Mouse (Mus musculus): ENCODE measurements around the gene Itga3.
A peak's percentile ranks its signal among the peaks of the same experiment; 100 is the strongest.

Itga3 gene

DNA sequence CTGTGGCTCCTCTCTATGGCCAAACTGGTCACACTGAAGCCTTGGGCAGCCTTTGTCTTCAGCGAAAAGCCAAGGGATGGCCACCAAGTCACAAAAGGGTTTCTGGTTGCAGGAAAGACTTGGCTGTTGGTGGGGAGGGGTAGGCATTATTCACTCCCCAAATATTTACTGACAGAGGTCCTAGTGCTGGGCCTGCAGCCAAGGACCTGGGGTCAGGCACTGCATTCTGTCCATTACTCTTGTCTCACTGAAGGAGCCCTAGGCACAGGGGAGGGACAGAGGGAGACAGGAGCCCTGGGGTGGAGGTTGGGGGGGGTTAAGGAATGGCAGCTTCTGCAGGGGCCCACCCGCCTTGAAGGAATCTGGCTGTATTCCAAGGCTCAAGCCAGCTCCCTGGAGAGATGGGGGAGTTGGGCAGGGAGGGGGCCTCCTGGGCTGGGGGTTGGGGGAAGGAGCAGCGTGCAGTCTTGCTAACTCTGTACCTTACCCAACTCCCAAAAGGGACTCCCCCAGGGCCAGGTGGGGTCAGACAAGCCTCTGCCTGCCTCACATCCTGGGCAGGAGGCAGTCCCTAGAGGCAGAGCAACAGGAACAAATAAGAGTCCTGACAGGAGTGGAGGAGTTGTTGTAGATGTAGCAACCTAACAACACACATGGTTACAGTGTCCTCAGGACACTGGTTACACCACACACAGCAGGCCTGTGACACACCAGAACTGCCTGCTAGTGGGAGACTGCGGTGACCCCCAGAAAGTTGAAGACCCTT, 20.2 kb upstream of the Itga3 start:
- no peak for DNase-seq (ENCODE audit: low spot score)

DNA sequence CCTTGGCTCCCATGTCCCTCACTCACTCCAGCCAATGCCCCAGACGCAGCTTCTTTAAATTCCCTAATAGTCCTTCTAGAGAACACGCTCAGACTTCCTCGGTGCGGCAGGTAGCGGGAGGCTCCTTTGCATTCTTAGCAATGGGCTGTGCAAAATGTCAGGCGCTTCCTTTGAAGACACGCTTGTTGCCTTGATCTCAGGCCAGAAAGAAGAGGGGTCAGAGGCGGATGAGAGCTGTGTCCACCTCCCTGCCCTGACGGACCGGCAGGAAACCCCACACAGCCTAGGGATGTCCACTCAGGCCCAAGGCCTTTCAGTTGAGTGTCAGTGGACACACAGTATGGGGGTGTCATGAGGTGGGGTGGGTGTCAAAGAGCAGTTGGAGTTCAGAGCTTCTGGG, 19.0 kb upstream of the Itga3 start:
- no peak for DNase-seq (ENCODE audit: low spot score)

GRCm38 (mm10) chr11:95093077-95093476, 16.5 kb upstream of the Itga3 start:
- DNase-seq (ENCODE audit: low spot score) = no peak

GRCm38 (mm10) chr11:95088857-95089779, 12.5 kb upstream of the Itga3 start:
- DNase-seq (ENCODE audit: low spot score) = no peak

DNA sequence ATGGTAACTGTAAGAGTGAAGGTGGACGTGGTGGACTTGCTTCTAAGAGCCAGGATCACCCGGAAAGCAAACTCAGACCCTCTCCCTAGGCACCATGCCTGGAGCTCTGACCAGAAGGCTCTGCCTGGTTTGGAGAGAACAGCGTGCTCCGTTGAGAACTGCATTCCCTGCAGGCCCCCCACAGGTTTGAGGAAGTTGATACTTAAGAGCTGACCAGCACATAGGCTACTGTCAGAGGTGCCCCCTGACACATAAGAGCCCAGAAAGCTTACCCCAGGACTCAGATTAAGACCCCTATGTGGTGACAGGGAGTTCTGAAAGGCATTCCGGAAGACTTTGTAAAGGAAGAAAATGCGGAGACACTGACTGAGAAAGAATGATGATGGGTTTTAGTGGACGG, 11.7 kb upstream of the Itga3 start:
- DNase-seq (ENCODE audit: low spot score) = no peak

GRCm38 (mm10) chr11:95087301-95088228, 11.0 kb upstream of the Itga3 start:
- DNase-seq (ENCODE audit: low spot score) = no peak

- no peak for DNase-seq (ENCODE audit: low spot score)
Observed at GRCm38 (mm10) chr11:95086229-95086628, 9.6 kb upstream of the Itga3 start.

DNA sequence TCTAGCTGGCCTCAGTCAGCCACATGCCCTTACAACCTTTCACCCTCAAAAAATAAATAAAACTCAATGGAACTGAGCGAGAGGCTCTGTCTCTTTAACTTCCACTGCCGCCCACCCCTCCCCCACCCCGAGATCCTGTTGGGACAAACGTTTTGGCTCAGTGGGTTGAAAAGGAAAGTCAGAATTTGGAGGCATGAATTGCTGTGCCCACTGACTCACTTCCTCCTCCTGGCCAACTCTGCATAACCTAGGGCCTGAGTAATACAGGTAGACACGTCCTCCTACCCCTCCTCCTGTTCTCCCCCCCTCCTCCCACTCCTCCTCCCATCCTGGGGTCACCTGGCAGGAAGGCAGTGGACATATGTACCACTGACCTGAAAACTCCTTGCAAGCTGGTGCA, 9.1 kb upstream of the Itga3 start:
- no peak for DNase-seq (ENCODE audit: low spot score)

- no peak for DNase-seq (ENCODE audit: low spot score)
Observed at GRCm38 (mm10) chr11:95084811-95085382, 8.3 kb upstream of the Itga3 start.

- no peak for DNase-seq (ENCODE audit: low spot score)
Observed at GRCm38 (mm10) chr11:95084175-95084574, 7.6 kb upstream of the Itga3 start.

- no peak for DNase-seq (ENCODE audit: low spot score)
Observed at GRCm38 (mm10) chr11:95082896-95083295, 6.3 kb upstream of the Itga3 start.

DNA sequence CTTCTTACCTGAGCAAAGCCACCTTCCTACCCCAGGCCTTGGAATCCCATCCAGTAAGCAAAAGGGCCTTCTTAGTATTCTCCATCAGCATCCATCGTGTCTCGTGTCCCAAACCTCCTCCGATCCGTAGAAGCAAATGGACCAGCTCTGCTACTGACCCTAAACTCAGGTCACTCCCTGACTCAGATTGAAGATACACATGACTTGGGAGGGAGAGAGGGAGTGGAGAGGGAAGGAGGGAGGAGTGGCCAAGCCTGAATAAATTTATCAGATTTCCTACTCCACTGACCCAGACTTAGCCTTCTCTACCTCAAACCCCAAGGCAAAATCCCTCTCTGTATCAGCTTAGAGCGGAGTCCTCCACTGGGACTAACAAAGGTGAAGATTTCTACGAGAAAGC, 4.2 kb upstream of the Itga3 start:
- DNase-seq (ENCODE audit: low spot score) = no peak

- DNase-seq (ENCODE audit: low spot score) = no peak
Observed at GRCm38 (mm10) chr11:95079256-95079875, 2.8 kb upstream of the Itga3 start.

DNA sequence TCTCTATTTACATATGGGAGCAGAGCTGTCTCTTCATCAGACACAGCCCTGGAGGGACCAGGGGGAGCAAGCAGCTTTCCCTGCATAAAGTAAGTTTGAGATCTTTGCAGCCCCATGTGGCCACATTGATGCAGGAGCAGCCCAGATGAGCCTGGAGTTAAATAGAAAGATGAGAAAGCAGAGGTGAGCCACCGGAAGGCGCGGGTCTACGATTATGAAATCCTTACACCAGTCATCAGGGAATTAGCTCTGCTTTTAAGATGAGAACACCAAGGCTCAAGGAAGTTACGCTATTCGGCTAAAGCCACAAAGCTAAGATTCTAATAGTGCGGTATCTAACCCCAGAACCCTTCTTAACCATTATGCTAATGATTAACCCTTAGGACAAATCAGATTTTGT, 1.4 kb upstream of the Itga3 start:
- no peak for DNase-seq (ENCODE audit: low spot score)

- peak; percentile 60 for DNase-seq (ENCODE audit: low spot score)
Observed at GRCm38 (mm10) chr11:95076041-95076535, 513 bp downstream of the Itga3 start.

- no peak for DNase-seq (ENCODE audit: low spot score)
Observed at GRCm38 (mm10) chr11:95075197-95076040, 1.2 kb downstream of the Itga3 start.

DNA sequence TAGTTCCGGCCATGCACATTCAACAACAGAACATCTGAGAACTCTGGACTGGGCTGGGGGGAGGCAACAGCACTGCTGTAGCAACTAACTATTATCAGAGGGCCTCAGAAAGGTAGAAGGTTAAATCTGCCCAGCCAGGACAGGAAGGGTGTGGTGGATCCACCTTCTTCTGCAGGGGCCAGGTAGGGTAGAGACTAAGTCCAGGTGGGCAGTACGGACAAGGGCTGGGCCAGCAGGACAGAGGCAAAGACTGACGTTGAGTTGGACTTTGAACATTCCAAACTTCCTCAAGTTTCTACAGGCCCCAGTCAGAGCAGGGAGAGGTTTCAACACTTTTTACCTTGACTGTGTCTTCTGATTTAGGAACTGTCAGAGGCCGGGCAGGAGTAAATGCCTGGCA, 1.9 kb downstream of the Itga3 start:
- DNase-seq (ENCODE audit: low spot score) = no peak

GRCm38 (mm10) chr11:95073835-95074234, 2.8 kb downstream of the Itga3 start:
- no peak for DNase-seq (ENCODE audit: low spot score)

- DNase-seq (ENCODE audit: low spot score) = no peak
Observed at GRCm38 (mm10) chr11:95072804-95073203, 3.8 kb downstream of the Itga3 start.

- DNase-seq (ENCODE audit: low spot score) = no peak
Observed at GRCm38 (mm10) chr11:95072136-95072535, 4.5 kb downstream of the Itga3 start.

All from T-cell, adult 2 months (primary cell).